In genomic region chr3:27579229-27579628, GRCm38 (mm10) we compare ENCODE assay signal across 13 mouse cellular contexts.
A peak's percentile ranks its signal among the peaks of the same experiment; 100 is the strongest.
DNase-seq lines count a peak whose midpoint lies in the region; ATAC-seq lines count a peak whose summit lies in the region.
"Had no signal": no experiment of that assay in that cellular context is flagged by ENCODE, and none has a peak within 500 bp of the region (broad histone marks: within the 10 kb centered on the region; RNA-seq: fewer than 3 reads in every experiment).

No protein-coding gene starts in this region.

- no peak overlapping the region for H3K4me3 ChIP-seq in hindbrain, embryonic 10.5 days
- H3K4me3 ChIP-seq in midbrain, embryonic 14.5 days (replicated peaks; ENCODE audit: low read depth, low read length): no peak overlapping the region
- H3K4me3 ChIP-seq in intestine, embryonic 16.5 days (ENCODE audit: low read length): no peak overlapping the region
- H3K4me3 ChIP-seq: forebrain, embryonic 12.5 days had no signal

- H3K4me1 ChIP-seq in hindbrain, embryonic 10.5 days (replicated peaks): peaks cover 60% of the 10 kb centered on the region
- no peaks in the 10 kb centered on the region for H3K4me1 ChIP-seq in midbrain, embryonic 14.5 days (ENCODE audit: control insufficient read depth, insufficient read depth, low read length)
- H3K4me1 ChIP-seq in intestine, embryonic 16.5 days (ENCODE audit: control insufficient read depth, insufficient read depth, low read length): 0 out of 2 replicates have a peak, but pooled peaks cover 4% of the 10 kb centered on the region

- H3K9ac ChIP-seq in midbrain, embryonic 14.5 days (replicated peaks; ENCODE audit: low read length): no peak overlapping the region
- H3K9ac ChIP-seq in intestine, embryonic 16.5 days (ENCODE audit: low read depth, low read length): no peak overlapping the region
- H3K9ac ChIP-seq: forebrain, embryonic 12.5 days had no signal

- H3K4me2 ChIP-seq in midbrain, embryonic 14.5 days (ENCODE audit: low read length): no peak overlapping the region
- H3K4me2 ChIP-seq in intestine, embryonic 16.5 days (ENCODE audit: low read depth, low read length): no peak overlapping the region
- H3K4me2 ChIP-seq: forebrain, embryonic 12.5 days had no signal

- WGBS in hindbrain, embryonic 10.5 days: 29% methylated on average over 8 of the region's 8 CpGs
- WGBS in midbrain, embryonic 14.5 days: 36% methylated on average over 8 of the region's 8 CpGs
- WGBS in intestine, embryonic 16.5 days: 78% methylated on average over 8 of the region's 8 CpGs

- peak overlapping the region; percentile 80 for H3K27ac ChIP-seq in hindbrain, embryonic 10.5 days
- peak overlapping the region; percentile 52 for H3K27ac ChIP-seq in midbrain, embryonic 14.5 days (replicated peaks; ENCODE audit: low read depth, low read length)
- H3K27ac ChIP-seq in intestine, embryonic 16.5 days (ENCODE audit: low read length): no peak overlapping the region
- H3K27ac ChIP-seq: forebrain, embryonic 12.5 days had no signal

- H3K27me3 ChIP-seq in hindbrain, embryonic 10.5 days (ENCODE audit: insufficient read depth, poor library complexity, severe bottlenecking): no peaks in the 10 kb centered on the region
- H3K27me3 ChIP-seq in midbrain, embryonic 14.5 days (ENCODE audit: control insufficient read depth, insufficient read depth, low read length): no peaks in the 10 kb centered on the region
- no peaks in the 10 kb centered on the region for H3K27me3 ChIP-seq in splenic B cell, adult 2 months (ENCODE audit: control insufficient read depth, insufficient read depth, low read length, poor library complexity, severe bottlenecking)
- H3K27me3 ChIP-seq in intestine, embryonic 16.5 days (replicated peaks; ENCODE audit: control insufficient read depth, insufficient read depth, low read length): no peaks in the 10 kb centered on the region
- H3K27me3 ChIP-seq: forebrain, embryonic 12.5 days had no signal

- H3K36me3 ChIP-seq in hindbrain, embryonic 10.5 days: no peaks in the 10 kb centered on the region
- H3K36me3 ChIP-seq in midbrain, embryonic 14.5 days (ENCODE audit: control insufficient read depth, insufficient read depth, low read length): no peaks in the 10 kb centered on the region
- no peaks in the 10 kb centered on the region for H3K36me3 ChIP-seq in splenic B cell, adult 2 months (ENCODE audit: control insufficient read depth, insufficient read depth, low read length, poor library complexity, severe bottlenecking)
- no peaks in the 10 kb centered on the region for H3K36me3 ChIP-seq in intestine, embryonic 16.5 days (ENCODE audit: control insufficient read depth, insufficient read depth, low read length)
- H3K36me3 ChIP-seq: forebrain, embryonic 12.5 days had no signal

- ATAC-seq in midbrain, embryonic 14.5 days (ENCODE audit: low FRiP score, low TSS enrichment): no peak
- ATAC-seq in intestine, embryonic 16.5 days: no peak

- H3K9me3 ChIP-seq in hindbrain, embryonic 10.5 days: no peaks in the 10 kb centered on the region
- no peaks in the 10 kb centered on the region for H3K9me3 ChIP-seq in midbrain, embryonic 14.5 days (ENCODE audit: control insufficient read depth, low read length)
- H3K9me3 ChIP-seq in intestine, embryonic 16.5 days (ENCODE audit: control insufficient read depth, low read length): no peaks in the 10 kb centered on the region
- H3K9me3 ChIP-seq: forebrain, embryonic 12.5 days had no signal

- DNase-seq in lung, postnatal 36 days: peak; percentile 26
- no peak for DNase-seq in lung, postnatal 4 days
- DNase-seq in hindbrain, embryonic 10.5 days (ENCODE audit: low spot score): no peak
- DNase-seq in midbrain, embryonic 14.5 days: no peak
- DNase-seq in splenic B cell, adult 2 months (ENCODE audit: low read depth, low spot score): peak; percentile 68
- DNase-seq in cerebellum, adult 11-12 months: no peak
- DNase-seq: adrenal gland, postnatal 10 days; gastrocnemius, postnatal 10 days; kidney, adult 11 months; lung, adult 2 months; thymus, postnatal 36 days had no signal

Comparison
In these comparisons a context has a peak if more than half of its experiments do, and no peak if none do; other contexts are left out.
1. DNase-seq: peak in lung, postnatal 36 days (single experiment) and splenic B cell, adult 2 months (single experiment); none in lung, postnatal 4 days (0 of 2), hindbrain, embryonic 10.5 days (single experiment), midbrain, embryonic 14.5 days (single experiment) and cerebellum, adult 11-12 months (single experiment).